Mouse (Mus musculus): ENCODE measurements at regions not wholly inside any gene's neighbourhood (a gene's known extent, or its start where the extent isn't known, plus 50 kb on each side); places are given as distances from the start of the nearest gene placed in this dataset.
A peak's percentile ranks its signal among the peaks of the same experiment; 100 is the strongest.

- Histone ChIP-seq H3K9me3 (replicated peaks) (peaks cover 64% of the 10 kb centered on the region), H3K27me3 (replicated peaks) (peaks cover 11% of the 10 kb centered on the region; the same call in 1 of the 2 replicates), H3K9ac (no peak overlapping the region), H3K27ac (no peak overlapping the region), H3K4me2 (no peak overlapping the region), H3K4me1 (no peaks in the 10 kb centered on the region), H3K36me3 (peaks cover 24% of the 10 kb centered on the region), H3K4me3 (no peak overlapping the region)
- WGBS (ENCODE audit: insufficient replicate concordance): 55% methylated on average over 32 of the region's 32 CpGs
- ATAC-seq: peak; percentile 43
Measured at GRCm38 (mm10) chr12:20232746-20233453, 278.6 kb downstream of the Gm21863 start.

- Histone ChIP-seq H3K36me3 (peaks cover 20% of the 10 kb centered on the region), H3K9ac (no peak overlapping the region), H3K27ac (no peak overlapping the region), H3K4me2 (no peak overlapping the region), H3K9me3 (replicated peaks) (peaks cover 58% of the 10 kb centered on the region), H3K27me3 (replicated peaks) (peaks cover 11% of the 10 kb centered on the region; the same call in 1 of the 2 replicates), H3K4me1 (no peaks in the 10 kb centered on the region), H3K4me3 (no peak overlapping the region)
- 62% methylated on average over 17 of the region's 17 CpGs for WGBS (ENCODE audit: insufficient replicate concordance)
- ATAC-seq: peak; percentile 46
Measured at GRCm38 (mm10) chr12:20233454-20233831, 279.1 kb downstream of the Gm21863 start.

GRCm38 (mm10) chr12:20233871-20234307 lies 279.6 kb downstream of the Gm21863 start:
- Histone ChIP-seq H3K4me3 (no peak overlapping the region), H3K27me3 (replicated peaks) (peaks cover 11% of the 10 kb centered on the region; the same call in 1 of the 2 replicates), H3K27ac (no peak overlapping the region), H3K4me1 (no peaks in the 10 kb centered on the region), H3K9me3 (replicated peaks) (peaks cover 54% of the 10 kb centered on the region), H3K9ac (no peak overlapping the region), H3K4me2 (no peak overlapping the region), H3K36me3 (peaks cover 18% of the 10 kb centered on the region)
- ATAC-seq: peak; percentile 52
- 61% methylated on average over 25 of the region's 25 CpGs for WGBS (ENCODE audit: insufficient replicate concordance)
